Mouse (Mus musculus): ENCODE measurements around the gene Grip1.

GRCm38 (mm10) chr10:119885563-119885962, 431.9 kb downstream of the Grip1 start:
- TF ChIP-seq POLR2A (IDR thresholded peaks at IDR 0.05; ENCODE audit: low read depth, low read length): no peak
- no peak for TF ChIP-seq CTCF (IDR thresholded peaks at IDR 0.05; ENCODE audit: borderline replicate concordance, insufficient read depth, low read length)
